Mouse (Mus musculus) myocyte (in vitro differentiated cells): Measurements from ENCODE around the gene Nckap1. TPM values are rescaled to one million over a fixed set of nuclear protein-coding genes. Genes with fewer than 3 reads are reported as not detected.

Experiments
- H3K27me3 ChIP-seq: one replicate; pipeline ENCODE4 v1.6.1; 2011; ENCODE audit not compliant: control insufficient read depth, insufficient read depth, insufficient read length
- H3K36me3 ChIP-seq: one replicate; pipeline ENCODE4 v1.6.1; 2011; ENCODE audit not compliant: control insufficient read depth, insufficient read depth
- H3K4me2 ChIP-seq: one replicate; pipeline ENCODE4 v1.6.1; 2011; ENCODE audit warnings: low read depth, control low read depth
- H3K4me3 ChIP-seq: one replicate; pipeline ENCODE4 v1.5.1; 2011; ENCODE audit warnings: mild to moderate bottlenecking, control low read depth, moderate library complexity
- H3K79me2 ChIP-seq: one replicate; pipeline ENCODE4 v1.6.1; 2011; ENCODE audit not compliant: control insufficient read depth, insufficient read depth
- H3ac ChIP-seq: one replicate; pipeline ENCODE4 v1.6.1; 2011; ENCODE audit not compliant: control insufficient read depth, insufficient read length
- CEBPB ChIP-seq: IDR thresholded peaks from 2 replicates; pipeline ENCODE4 v1.6.1; 2011; ENCODE audit warnings: mild to moderate bottlenecking, moderate library complexity; ENCODE audit not compliant: poor library complexity, insufficient read depth, severe bottlenecking
- E2F4 ChIP-seq: IDR thresholded peaks from one replicate; pipeline ENCODE4 v1.6.1; 2011; ENCODE audit warnings: mild to moderate bottlenecking, control low read depth, moderate library complexity; ENCODE audit not compliant: insufficient read depth
- MAX ChIP-seq: IDR thresholded peaks from one replicate; pipeline ENCODE4 v1.6.1; 2011; ENCODE audit warnings: low read depth, mild to moderate bottlenecking, control low read depth
- MYOD1 ChIP-seq, 3 experiments: IDR thresholded peaks; one replicate each; pipeline ENCODE4 v1.6.1; 2011; ENCODE audit warnings: control low read depth in 2 of 3, low read depth in 2 of 3, mild to moderate bottlenecking in 2 of 3, moderate library complexity in 1 of 3; ENCODE audit not compliant: insufficient read length in 2 of 3, control insufficient read depth in 1 of 3
- MYOG ChIP-seq, 3 experiments: IDR thresholded peaks; one replicate each; pipeline ENCODE4 v1.6.1; 2011; ENCODE audit warnings: control low read depth in 2 of 3, low read depth in 2 of 3, mild to moderate bottlenecking in 2 of 3; ENCODE audit not compliant: insufficient read length in 2 of 3, control insufficient read depth in 1 of 3, insufficient read depth in 1 of 3
- POLR2A ChIP-seq: IDR thresholded peaks from one replicate; pipeline ENCODE4 v1.6.1; 2011; ENCODE audit warnings: low read depth, mild to moderate bottlenecking, control low read depth, moderate library complexity; ENCODE audit not compliant: insufficient read length
- POLR2AphosphoS2 ChIP-seq: IDR thresholded peaks from one replicate; pipeline ENCODE4 v1.6.1; 2011; ENCODE audit warnings: low read depth, control low read depth; ENCODE audit not compliant: insufficient read length
- REST ChIP-seq: IDR thresholded peaks from one replicate; pipeline ENCODE4 v1.6.1; 2011; ENCODE audit warnings: mild to moderate bottlenecking, control low read depth, moderate library complexity; ENCODE audit not compliant: insufficient read depth, insufficient read length
- SRF ChIP-seq: IDR thresholded peaks from one replicate; pipeline ENCODE4 v1.6.1; 2011; ENCODE audit warnings: low read depth; ENCODE audit not compliant: control insufficient read depth, insufficient read length
- TCF12 ChIP-seq: IDR thresholded peaks from one replicate; pipeline ENCODE4 v1.6.1; 2011; ENCODE audit warnings: mild to moderate bottlenecking, control low read depth; ENCODE audit not compliant: poor library complexity, insufficient read depth, severe bottlenecking
- TCF3 ChIP-seq: IDR thresholded peaks from one replicate; pipeline ENCODE4 v1.6.1; 2011; ENCODE audit warnings: low read depth, control low read depth; ENCODE audit not compliant: insufficient read length
- USF1 ChIP-seq: IDR thresholded peaks from one replicate; pipeline ENCODE4 v1.6.1; 2011; ENCODE audit warnings: low read depth, mild to moderate bottlenecking, control low read depth, moderate library complexity
- polyA plus RNA-seq: library from polyadenylated mRNA; unstranded; fragments of >200 nt; fragmentation: generic; extraction: Trizol; gene quantifications from one replicate; pipeline ENCODE4 v1.2.1, GENCODE M21; 2012; ENCODE audit warnings: missing spikeins

The Nckap1 gene
- polyA plus RNA-seq, 1 experiment: 34.8 TPM

- H3K79me2 ChIP-seq: no peaks in the 10 kb centered on the region
- peak within 1 kb of the TSS; percentile 60 for H3ac ChIP-seq
- peak within 1 kb of the TSS; percentile 42 for H3K4me3 ChIP-seq
- no peaks in the 10 kb centered on the region for H3K27me3 ChIP-seq
- peak within 1 kb of the TSS; percentile 84 for H3K4me2 ChIP-seq
- TF ChIP-seq CEBPB: no peak
- peak; percentile 69 for TF ChIP-seq POLR2A
- peak; percentile 56 for TF ChIP-seq POLR2AphosphoS2
- no peaks in the 10 kb centered on the region for H3K36me3 ChIP-seq
Observed at GRCm38 (mm10) chr2:80616854-80617737, 35.9 kb upstream of the Nckap1 start, which contains the start of the genes Dusp19 and Nup35. TSS of gene Dusp19 (plus strand) at chr2:80617045. TSS of gene Nup35 (plus strand) at chr2:80617236.

GRCm38 (mm10) chr2:80612796-80613195 lies 31.6 kb upstream of the Nckap1 start:
- Histone ChIP-seq H3K79me2 (no peaks in the 10 kb centered on the region), H3ac (no peak overlapping the region), H3K4me2 (no peak overlapping the region), H3K27me3 (no peaks in the 10 kb centered on the region), H3K36me3 (no peaks in the 10 kb centered on the region), H3K4me3 (no peak overlapping the region)
- TF ChIP-seq MYOG (IDR thresholded peaks at IDR 0.05; ENCODE audit: control insufficient read depth in 1 of 3, insufficient read depth in 1 of 3, insufficient read length in 2 of 3, low read depth in 2 of 3) (no peak), E2F4 (no peak), MYOD1 (IDR thresholded peaks at IDR 0.05; ENCODE audit: control insufficient read depth in 1 of 3, insufficient read length in 2 of 3, low read depth in 2 of 3) (no peak), MAX (no peak), POLR2AphosphoS2 (no peak), USF1 (no peak), TCF12 (no peak), REST (no peak), CEBPB (no peak), TCF3 (no peak), SRF (no peak), POLR2A (no peak)

- Histone ChIP-seq H3K4me3 (no peak overlapping the region), H3K27me3 (no peaks in the 10 kb centered on the region), H3K4me2 (no peak overlapping the region), H3ac (no peak overlapping the region), H3K79me2 (no peaks in the 10 kb centered on the region), H3K36me3 (no peaks in the 10 kb centered on the region)
- TF ChIP-seq USF1: no peak
- no peak for TF ChIP-seq POLR2AphosphoS2
- TF ChIP-seq MYOG (IDR thresholded peaks at IDR 0.05; ENCODE audit: control insufficient read depth in 1 of 3, insufficient read depth in 1 of 3, insufficient read length in 2 of 3, low read depth in 2 of 3): no peak
- no peak for TF ChIP-seq POLR2A
- no peak for TF ChIP-seq E2F4
- no peak for TF ChIP-seq TCF3
- TF ChIP-seq SRF: no peak
- TF ChIP-seq MAX: no peak
- no peak for TF ChIP-seq TCF12
- no peak for TF ChIP-seq CEBPB
- no peak for TF ChIP-seq REST
- no peak for TF ChIP-seq MYOD1 (IDR thresholded peaks at IDR 0.05; ENCODE audit: control insufficient read depth in 1 of 3, insufficient read length in 2 of 3, low read depth in 2 of 3)
Observed at GRCm38 (mm10) chr2:80612286-80612685, 31.1 kb upstream of the Nckap1 start.

- no peaks in the 10 kb centered on the region for H3K36me3 ChIP-seq
- H3ac ChIP-seq: no peak overlapping the region
- no peak overlapping the region for H3K4me2 ChIP-seq
- H3K4me3 ChIP-seq: no peak overlapping the region
- TF ChIP-seq MAX (no peak), CEBPB (no peak), USF1 (no peak)
- no peaks in the 10 kb centered on the region for H3K27me3 ChIP-seq
- no peaks in the 10 kb centered on the region for H3K79me2 ChIP-seq
Observed at GRCm38 (mm10) chr2:80603771-80604426, 22.7 kb upstream of the Nckap1 start.

GRCm38 (mm10) chr2:80602756-80603155 lies 21.6 kb upstream of the Nckap1 start:
- no peaks in the 10 kb centered on the region for H3K79me2 ChIP-seq
- H3K27me3 ChIP-seq: no peaks in the 10 kb centered on the region
- TF ChIP-seq POLR2AphosphoS2: no peak
- TF ChIP-seq CEBPB: no peak
- TF ChIP-seq MAX: no peak
- no peak for TF ChIP-seq TCF12
- TF ChIP-seq REST: no peak
- TF ChIP-seq SRF: no peak
- no peak for TF ChIP-seq MYOG (IDR thresholded peaks at IDR 0.05; ENCODE audit: control insufficient read depth in 1 of 3, insufficient read depth in 1 of 3, insufficient read length in 2 of 3, low read depth in 2 of 3)
- TF ChIP-seq TCF3: no peak
- TF ChIP-seq USF1: no peak
- TF ChIP-seq E2F4: no peak
- no peaks in the 10 kb centered on the region for H3K36me3 ChIP-seq
- H3K4me3 ChIP-seq: no peak overlapping the region
- no peak overlapping the region for H3ac ChIP-seq
- H3K4me2 ChIP-seq: no peak overlapping the region
